Mouse (Mus musculus): ENCODE results near the gene Ift46.
A peak's percentile ranks its signal among the peaks of the same experiment; 100 is the strongest.
"Not testable (repeated sequence)": the region's sequence is repeated elsewhere in the genome, so short reads cannot be mapped to it uniquely, and the experiment has no call there.

The Ift46 gene

DNA sequence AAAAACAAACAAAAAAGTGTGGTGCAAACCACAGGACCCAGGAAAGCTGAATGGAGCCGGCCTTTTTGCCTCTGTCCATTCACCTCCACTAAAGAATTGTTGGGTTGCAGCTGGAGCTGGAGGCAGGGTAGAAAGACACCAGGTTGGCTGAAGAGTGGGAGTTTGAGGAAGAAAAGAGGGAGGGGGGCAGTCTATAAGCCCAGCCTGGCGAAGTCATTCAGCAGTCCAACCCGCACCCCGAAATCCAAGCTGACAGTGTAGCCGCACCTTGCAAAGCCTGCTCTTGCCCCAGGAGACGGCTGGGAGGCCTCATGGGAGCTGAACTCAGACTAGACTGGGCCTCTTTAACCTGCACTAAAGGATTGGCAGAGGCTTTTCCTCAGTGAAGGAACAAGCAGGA, 31.8 kb upstream of the Ift46 start:
- no peak for DNase-seq (ENCODE audit: low read depth, low spot score)

GRCm38 (mm10) chr9:44736301-44736700, 31.4 kb upstream of the Ift46 start:
- DNase-seq (ENCODE audit: low read depth, low spot score): no peak

DNA sequence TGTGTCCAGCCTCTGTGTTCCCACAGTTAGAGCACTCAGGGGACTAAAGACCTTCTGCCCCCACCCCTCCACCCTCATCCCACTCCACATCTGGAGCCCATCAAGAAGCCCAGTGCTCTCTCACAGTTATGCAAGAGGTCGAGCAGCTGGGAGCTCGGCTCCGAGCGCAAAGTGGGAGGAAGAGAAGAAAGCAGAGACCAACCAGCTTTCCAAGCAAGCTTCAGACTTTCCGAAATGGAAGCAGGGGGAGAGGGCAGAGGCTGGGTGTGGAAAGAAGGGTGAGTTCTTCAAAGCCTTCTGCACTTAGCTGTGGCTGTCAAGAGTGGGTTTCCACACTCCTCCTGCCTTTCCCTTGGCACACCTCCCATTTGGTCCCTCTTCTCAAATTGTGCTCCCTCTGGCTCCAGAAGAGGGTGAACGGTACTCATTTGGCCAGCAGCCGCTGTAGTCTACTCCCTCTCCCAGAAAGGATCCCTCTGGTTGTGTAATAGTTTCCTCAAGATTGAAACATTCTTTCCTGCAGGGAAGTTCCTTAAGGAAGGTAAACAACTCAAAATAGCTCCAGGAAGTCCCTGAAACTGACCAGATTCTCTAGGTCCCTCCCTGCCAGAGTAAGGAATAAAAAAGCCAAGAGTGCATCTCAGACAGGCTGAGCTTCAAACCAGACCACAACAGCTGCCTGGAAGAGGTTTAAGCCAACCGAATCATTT, 30.3 kb upstream of the Ift46 start:
- no peak for DNase-seq (ENCODE audit: low read depth, low spot score)

- DNase-seq (ENCODE audit: low read depth, low spot score): no peak
These were observed 27.0 kb upstream of the Ift46 start for GRCm38 (mm10) chr9:44740663-44741192.

- DNase-seq (ENCODE audit: low read depth, low spot score): no peak
These were observed 22.3 kb upstream of the Ift46 start for GRCm38 (mm10) chr9:44745371-44745770.

- no peak for DNase-seq (ENCODE audit: low read depth, low spot score)
These were observed 21.0 kb upstream of the Ift46 start for GRCm38 (mm10) chr9:44746666-44747065.

DNA sequence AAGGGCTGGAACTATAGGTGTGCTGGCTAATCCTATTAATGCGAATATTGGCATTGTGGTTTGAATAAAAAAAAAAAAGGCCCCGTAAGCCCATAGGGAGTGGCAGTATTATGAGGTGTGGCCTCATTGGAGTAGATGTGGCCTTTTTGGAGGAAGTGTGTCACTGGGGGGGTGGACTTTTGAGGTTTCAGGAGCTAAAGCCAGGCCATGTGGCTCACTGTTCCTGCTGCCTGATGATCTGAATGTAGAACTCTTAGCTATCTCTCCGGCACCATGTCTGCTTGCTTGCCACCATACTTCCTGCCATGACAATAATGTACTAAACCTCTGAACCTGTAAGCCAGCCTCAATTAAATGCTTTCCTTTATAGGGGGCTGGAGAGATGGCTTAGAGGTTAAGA, 20.4 kb upstream of the Ift46 start:
- no peak for DNase-seq (ENCODE audit: low read depth, low spot score)

DNA sequence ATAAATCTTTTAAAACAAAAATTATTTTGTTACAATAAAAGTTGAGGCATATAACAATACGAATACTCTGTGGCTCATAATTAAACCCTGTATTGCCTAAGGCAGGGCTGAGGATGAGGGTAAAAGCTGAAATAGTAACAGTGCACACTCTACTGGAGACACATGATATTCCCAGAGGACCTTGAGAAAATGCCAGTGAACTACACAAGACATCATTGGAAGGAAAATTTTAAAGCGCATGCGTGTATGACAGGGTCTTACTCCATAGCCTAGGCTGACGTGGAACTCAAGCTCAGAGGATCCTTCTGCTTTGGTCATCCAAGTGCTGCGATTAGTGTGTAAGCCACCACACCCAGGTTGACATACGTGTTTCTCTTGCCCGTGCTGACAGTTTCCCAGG, 19.2 kb upstream of the Ift46 start:
- no peak for DNase-seq (ENCODE audit: low read depth, low spot score)

GRCm38 (mm10) chr9:44760873-44761272, 6.8 kb upstream of the Ift46 start:
- DNase-seq (ENCODE audit: low read depth, low spot score): no peak

- not testable (repeated sequence) for DNase-seq (ENCODE audit: low read depth, low spot score)
These were observed 304 bp downstream of the Ift46 start for GRCm38 (mm10) chr9:44768029-44768394.

- no peak for DNase-seq (ENCODE audit: low read depth, low spot score)
These were observed 3.7 kb downstream of the Ift46 start for GRCm38 (mm10) chr9:44771376-44771775.

DNA sequence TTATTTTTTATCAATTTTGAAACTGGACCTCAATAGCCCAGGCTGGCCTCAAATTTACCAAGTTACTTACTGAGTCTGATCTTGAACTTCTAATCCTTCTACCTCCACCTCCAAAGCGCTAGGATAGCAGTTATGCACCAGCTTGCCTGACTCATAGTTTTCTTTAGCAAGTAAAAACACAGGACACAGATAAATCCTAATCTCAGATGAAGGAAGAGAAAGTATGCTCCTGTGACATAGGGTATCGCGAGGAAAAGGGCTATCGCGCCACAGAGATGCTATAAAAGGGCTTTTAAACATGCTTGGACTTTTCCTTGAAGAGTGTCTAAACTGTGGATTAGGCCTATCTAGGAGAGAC, 4.7 kb downstream of the Ift46 start:
- no peak for DNase-seq (ENCODE audit: low read depth, low spot score)

- peak; percentile 89 for DNase-seq (ENCODE audit: low read depth, low spot score)
These were observed 5.3 kb downstream of the Ift46 start for GRCm38 (mm10) chr9:44772750-44773651.

- DNase-seq (ENCODE audit: low read depth, low spot score): no peak
These were observed 25.1 kb downstream of the Ift46 start for GRCm38 (mm10) chr9:44792842-44793241.

GRCm38 (mm10) chr9:44798298-44798697, 30.6 kb downstream of the Ift46 start:
- no peak for DNase-seq (ENCODE audit: low read depth, low spot score)

GRCm38 (mm10) chr9:44799102-44799957, 31.6 kb downstream of the Ift46 start, which contains the start of gene Tmem25:
Gene Tmem25, minus strand, starts transcription at chr9:44799307.
- peak; percentile 40 for DNase-seq (ENCODE audit: low read depth, low spot score)

- no peak for DNase-seq (ENCODE audit: low read depth, low spot score)
These were observed 32.2 kb downstream of the Ift46 start for GRCm38 (mm10) chr9:44799958-44800324.

GRCm38 (mm10) chr9:44801669-44802068, 34.0 kb downstream of the Ift46 start:
- no peak for DNase-seq (ENCODE audit: low read depth, low spot score)

DNA sequence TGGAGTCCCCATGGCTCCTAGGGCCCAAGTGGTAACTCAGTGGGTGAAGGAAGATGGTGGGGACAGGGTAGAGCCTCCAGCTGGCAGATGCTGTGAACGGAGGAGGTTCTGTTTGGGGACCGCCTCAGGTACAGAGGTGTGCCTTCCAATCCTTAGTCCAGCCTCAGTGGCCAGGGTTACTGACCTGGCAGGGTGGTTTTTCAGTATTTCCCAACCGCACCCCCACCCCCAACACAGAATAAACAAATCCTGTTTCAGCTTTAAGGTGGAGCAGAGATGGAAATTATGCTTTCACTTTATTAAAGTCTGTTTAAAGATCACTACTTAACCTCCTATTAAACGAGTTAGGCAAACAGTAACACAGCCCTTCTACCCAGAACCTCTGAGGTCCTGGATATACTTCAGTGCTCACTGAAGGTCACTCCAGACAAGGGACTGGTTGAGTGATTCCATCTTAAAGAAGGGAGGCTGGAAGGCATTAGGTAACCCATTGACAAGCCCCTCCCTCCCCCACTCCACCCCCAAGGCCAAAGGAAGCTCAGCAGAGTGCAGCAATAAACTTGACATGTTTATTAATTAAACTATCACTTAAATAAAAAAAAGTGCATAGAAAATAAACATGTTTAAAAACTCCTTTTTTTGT, 35.2 kb downstream of the Ift46 start, which contains the start of gene Ttc36:
Ttc36 (minus strand) TSS at position 265 of the 643 bp plus-strand sequence.
- DNase-seq (ENCODE audit: low read depth, low spot score): no peak

- no peak for DNase-seq (ENCODE audit: low read depth, low spot score)
These were observed 37.0 kb downstream of the Ift46 start for GRCm38 (mm10) chr9:44804678-44805077.

- DNase-seq (ENCODE audit: low read depth, low spot score): no peak
These were observed 37.8 kb downstream of the Ift46 start for GRCm38 (mm10) chr9:44805536-44805935.

Data from WW6 (cell line).